Mouse (Mus musculus): ENCODE measurements around the gene Lrp6. TPM values are rescaled to one million over a fixed set of nuclear protein-coding genes. Genes with fewer than 3 reads are reported as not detected.

Lrp6 gene
- polyA plus RNA-seq, 1 experiment from 2014 or later, result 29.2 TPM

DNA sequence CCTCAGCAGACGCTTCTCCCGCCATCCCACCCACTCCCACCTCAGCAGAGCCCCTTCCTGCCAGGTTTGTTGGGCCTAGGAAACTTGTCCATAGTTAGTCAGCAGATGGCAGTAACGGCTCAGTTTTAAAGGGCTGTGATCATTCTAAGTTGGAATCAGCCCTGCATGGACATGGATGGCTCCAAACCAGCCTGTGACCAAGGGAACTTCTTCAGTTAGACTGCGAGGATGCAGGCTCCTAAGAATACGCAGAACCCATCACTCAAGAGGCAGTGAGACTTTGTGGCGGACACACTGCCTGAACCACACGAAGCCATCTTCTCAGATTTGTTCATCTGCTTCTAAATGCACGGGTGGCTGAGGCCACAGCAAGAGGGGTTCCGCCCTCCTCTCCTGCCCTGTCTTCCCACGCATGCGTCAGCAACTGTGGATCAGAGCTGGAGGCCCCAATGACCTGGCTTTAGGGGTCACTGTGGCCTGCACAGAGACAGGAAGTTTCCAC, 141.5 kb downstream of the Lrp6 start:
- H3K27me3 ChIP-seq (ENCODE audit: control insufficient read depth, insufficient read depth, low read length), result no peaks in the 10 kb centered on the region
- H3K27ac ChIP-seq (ENCODE audit: low read depth, low read length), result no peak overlapping the region
- DNase-seq (ENCODE audit: low spot score) (peak; percentile 66), ATAC-seq (ENCODE audit: insufficient read depth, low FRiP score, low TSS enrichment) (peak; percentile 49)
- no peaks in the 10 kb centered on the region for H3K9me3 ChIP-seq (ENCODE audit: control insufficient read depth, low read length)
- no peaks in the 10 kb centered on the region for H3K36me3 ChIP-seq (ENCODE audit: control insufficient read depth, insufficient read depth, low read length)
- no peak overlapping the region for H3K4me2 ChIP-seq (ENCODE audit: low read depth)
- no peak overlapping the region for H3K9ac ChIP-seq (ENCODE audit: low read length)
- H3K4me3 ChIP-seq (ENCODE audit: low read depth, low read length), result no peak overlapping the region
- whole genome bisulfite sequencing, result 36% methylated on average over 11 of the region's 11 CpGs
- no peaks in the 10 kb centered on the region for H3K4me1 ChIP-seq (ENCODE audit: control insufficient read depth, insufficient read depth, low read length)

DNA sequence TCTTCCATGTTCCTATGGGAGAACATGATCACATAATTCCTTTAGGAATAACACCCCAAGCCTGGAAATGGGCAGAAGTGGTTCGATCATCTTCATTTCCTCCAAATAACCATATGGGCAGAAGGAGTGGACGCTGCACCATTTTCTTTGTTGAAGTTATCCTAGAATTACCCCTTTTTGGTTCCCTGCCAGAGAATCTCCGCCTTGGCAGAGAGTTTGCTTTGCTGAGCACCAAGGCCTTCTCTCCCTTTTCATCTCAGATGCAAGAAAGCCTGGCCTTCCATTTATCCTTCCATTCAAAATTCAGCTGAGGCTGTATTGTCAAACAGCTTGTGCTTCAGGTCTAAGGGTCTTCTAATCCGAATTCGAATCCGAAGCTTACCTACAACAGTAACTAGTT, 144.8 kb downstream of the Lrp6 start:
- H3K4me2 ChIP-seq (ENCODE audit: low read depth), result no peak overlapping the region
- ATAC-seq (ENCODE audit: insufficient read depth, low FRiP score, low TSS enrichment) (no peak), DNase-seq (ENCODE audit: low spot score) (no peak)
- H3K36me3 ChIP-seq (ENCODE audit: control insufficient read depth, insufficient read depth, low read length), result no peaks in the 10 kb centered on the region
- no peaks in the 10 kb centered on the region for H3K27me3 ChIP-seq (ENCODE audit: control insufficient read depth, insufficient read depth, low read length)
- H3K9me3 ChIP-seq (ENCODE audit: control insufficient read depth, low read length), result no peaks in the 10 kb centered on the region
- H3K27ac ChIP-seq (ENCODE audit: low read depth, low read length), result no peak overlapping the region
- no peaks in the 10 kb centered on the region for H3K4me1 ChIP-seq (ENCODE audit: control insufficient read depth, insufficient read depth, low read length)
- 93% methylated on average over 6 of the region's 6 CpGs for WGBS
- no peak overlapping the region for H3K9ac ChIP-seq (ENCODE audit: low read length)
- no peak overlapping the region for H3K4me3 ChIP-seq (ENCODE audit: low read depth, low read length)

DNA sequence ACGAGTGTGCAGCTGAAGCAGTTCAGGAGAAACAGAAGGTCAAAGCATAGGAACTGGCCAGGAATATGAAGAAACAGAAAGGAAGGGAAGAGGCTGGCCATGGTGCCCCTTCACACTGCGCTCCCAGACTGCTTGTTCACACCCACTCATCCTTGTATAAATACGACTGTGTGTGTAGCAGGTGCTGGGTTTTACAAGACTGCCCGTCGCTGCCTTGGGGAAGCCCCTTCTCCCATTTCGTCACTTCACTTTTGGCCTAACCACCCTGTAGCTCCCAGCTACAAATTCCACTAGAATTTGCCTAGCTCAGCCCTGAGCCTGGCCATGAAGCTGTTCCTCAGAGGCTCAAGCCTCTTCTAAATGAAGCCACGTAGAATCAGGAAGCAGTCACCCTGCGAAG, 146.4 kb downstream of the Lrp6 start:
- Histone ChIP-seq H3K36me3 (ENCODE audit: control insufficient read depth, insufficient read depth, low read length) (no peaks in the 10 kb centered on the region), H3K27me3 (ENCODE audit: control insufficient read depth, insufficient read depth, low read length) (no peaks in the 10 kb centered on the region), H3K4me3 (ENCODE audit: low read depth, low read length) (no peak overlapping the region), H3K4me2 (ENCODE audit: low read depth) (no peak overlapping the region), H3K9me3 (ENCODE audit: control insufficient read depth, low read length) (no peaks in the 10 kb centered on the region), H3K4me1 (ENCODE audit: control insufficient read depth, insufficient read depth, low read length) (no peaks in the 10 kb centered on the region), H3K9ac (ENCODE audit: low read length) (no peak overlapping the region), H3K27ac (ENCODE audit: low read depth, low read length) (no peak overlapping the region)
- ATAC-seq (ENCODE audit: insufficient read depth, low FRiP score, low TSS enrichment) (no peak), DNase-seq (ENCODE audit: low spot score) (no peak)
- 76% methylated on average over 8 of the region's 8 CpGs for WGBS

DNA sequence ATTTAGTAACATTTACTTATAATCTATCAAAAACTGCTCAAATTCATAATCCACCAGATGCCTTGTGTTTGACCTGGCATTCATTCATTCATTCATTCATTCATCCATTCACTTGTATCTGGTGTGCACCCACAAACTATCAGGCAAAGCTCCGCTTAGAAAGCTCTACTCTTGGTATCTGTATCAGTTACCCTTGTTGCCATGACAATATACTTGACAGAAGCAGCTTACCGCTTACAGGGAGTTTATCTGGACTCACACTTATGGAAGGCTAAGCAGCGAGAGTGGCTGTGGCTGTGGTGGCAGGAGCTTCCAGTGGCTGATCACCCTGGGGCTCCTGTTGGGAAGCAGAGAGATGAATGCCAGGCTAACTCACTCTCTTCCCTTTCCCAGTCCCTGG, 148.9 kb downstream of the Lrp6 start:
- H3K27ac ChIP-seq (ENCODE audit: low read depth, low read length), result no peak overlapping the region
- no peaks in the 10 kb centered on the region for H3K36me3 ChIP-seq (ENCODE audit: control insufficient read depth, insufficient read depth, low read length)
- H3K4me2 ChIP-seq (ENCODE audit: low read depth), result no peak overlapping the region
- H3K4me1 ChIP-seq (ENCODE audit: control insufficient read depth, insufficient read depth, low read length), result no peaks in the 10 kb centered on the region
- no peaks in the 10 kb centered on the region for H3K9me3 ChIP-seq (ENCODE audit: control insufficient read depth, low read length)
- 89% methylated on average over 3 of the region's 3 CpGs for WGBS
- DNase-seq (ENCODE audit: low spot score) (no peak), ATAC-seq (ENCODE audit: insufficient read depth, low FRiP score, low TSS enrichment) (no peak)
- H3K9ac ChIP-seq (ENCODE audit: low read length), result no peak overlapping the region
- H3K4me3 ChIP-seq (ENCODE audit: low read depth, low read length), result no peak overlapping the region
- no peaks in the 10 kb centered on the region for H3K27me3 ChIP-seq (ENCODE audit: control insufficient read depth, insufficient read depth, low read length)

DNA sequence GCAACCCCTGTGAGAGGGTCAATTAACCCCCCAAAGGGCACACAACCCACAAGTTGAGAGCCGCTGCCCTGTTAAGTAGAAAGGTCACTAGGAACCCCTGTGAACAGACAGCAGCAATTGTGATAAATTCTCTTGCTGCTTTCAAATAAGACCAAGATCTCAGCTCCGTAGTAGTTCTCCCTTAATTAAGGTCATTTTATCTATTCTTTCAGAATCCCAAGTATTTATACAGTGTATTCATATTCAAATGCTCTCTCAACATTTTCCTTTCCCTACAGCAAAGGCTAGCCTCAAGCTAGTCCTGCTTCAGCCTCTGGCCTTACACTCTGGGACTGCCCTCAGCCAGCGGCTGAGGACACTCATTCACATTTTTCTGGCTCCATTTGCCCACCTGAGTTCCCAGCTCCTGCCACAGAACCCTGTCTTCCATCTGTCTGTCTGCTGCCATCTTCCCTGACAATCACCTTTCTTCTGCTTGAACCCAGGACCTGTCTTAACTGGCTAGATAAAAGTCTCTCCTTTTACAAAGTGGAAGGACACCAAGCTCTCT, 150.1 kb downstream of the Lrp6 start:
- Histone ChIP-seq H3K9ac (ENCODE audit: low read length) (no peak overlapping the region), H3K4me2 (ENCODE audit: low read depth) (no peak overlapping the region), H3K9me3 (ENCODE audit: control insufficient read depth, low read length) (no peaks in the 10 kb centered on the region), H3K4me1 (ENCODE audit: control insufficient read depth, insufficient read depth, low read length) (no peaks in the 10 kb centered on the region), H3K4me3 (ENCODE audit: low read depth, low read length) (no peak overlapping the region), H3K27ac (ENCODE audit: low read depth, low read length) (no peak overlapping the region), H3K36me3 (ENCODE audit: control insufficient read depth, insufficient read depth, low read length) (no peaks in the 10 kb centered on the region), H3K27me3 (ENCODE audit: control insufficient read depth, insufficient read depth, low read length) (no peaks in the 10 kb centered on the region)
- DNase-seq (ENCODE audit: low spot score) (no peak), ATAC-seq (ENCODE audit: insufficient read depth, low FRiP score, low TSS enrichment) (no peak)
- WGBS, result 54% methylated on average over 3 of the region's 3 CpGs

DNA sequence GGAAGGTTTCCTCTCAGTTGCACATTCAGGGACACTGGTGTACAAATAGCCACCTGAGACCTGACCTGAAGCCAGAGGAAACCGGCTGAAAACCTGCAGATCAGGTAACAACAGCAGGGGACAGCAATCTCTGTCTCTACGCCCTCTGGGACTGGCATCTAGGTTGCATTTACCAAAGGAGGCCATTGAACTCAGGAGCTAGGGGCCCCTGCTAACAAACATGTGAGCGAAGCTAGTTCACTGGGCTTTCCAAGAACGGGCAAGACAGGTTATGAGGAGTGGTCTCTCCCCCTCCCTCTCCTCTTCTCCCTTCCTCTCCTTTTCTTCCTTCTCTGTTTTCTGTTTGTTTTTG, 152.3 kb downstream of the Lrp6 start:
- H3K4me2 ChIP-seq (ENCODE audit: low read depth), result no peak overlapping the region
- no peaks in the 10 kb centered on the region for H3K9me3 ChIP-seq (ENCODE audit: control insufficient read depth, low read length)
- no peak overlapping the region for H3K9ac ChIP-seq (ENCODE audit: low read length)
- no peaks in the 10 kb centered on the region for H3K4me1 ChIP-seq (ENCODE audit: control insufficient read depth, insufficient read depth, low read length)
- DNase-seq (ENCODE audit: low spot score) (no peak), ATAC-seq (ENCODE audit: insufficient read depth, low FRiP score, low TSS enrichment) (no peak)
- WGBS, result 65% methylated on average over 4 of the region's 4 CpGs
- no peak overlapping the region for H3K27ac ChIP-seq (ENCODE audit: low read depth, low read length)
- H3K36me3 ChIP-seq (ENCODE audit: control insufficient read depth, insufficient read depth, low read length), result no peaks in the 10 kb centered on the region
- H3K4me3 ChIP-seq (ENCODE audit: low read depth, low read length), result no peak overlapping the region
- no peaks in the 10 kb centered on the region for H3K27me3 ChIP-seq (ENCODE audit: control insufficient read depth, insufficient read depth, low read length)

DNA sequence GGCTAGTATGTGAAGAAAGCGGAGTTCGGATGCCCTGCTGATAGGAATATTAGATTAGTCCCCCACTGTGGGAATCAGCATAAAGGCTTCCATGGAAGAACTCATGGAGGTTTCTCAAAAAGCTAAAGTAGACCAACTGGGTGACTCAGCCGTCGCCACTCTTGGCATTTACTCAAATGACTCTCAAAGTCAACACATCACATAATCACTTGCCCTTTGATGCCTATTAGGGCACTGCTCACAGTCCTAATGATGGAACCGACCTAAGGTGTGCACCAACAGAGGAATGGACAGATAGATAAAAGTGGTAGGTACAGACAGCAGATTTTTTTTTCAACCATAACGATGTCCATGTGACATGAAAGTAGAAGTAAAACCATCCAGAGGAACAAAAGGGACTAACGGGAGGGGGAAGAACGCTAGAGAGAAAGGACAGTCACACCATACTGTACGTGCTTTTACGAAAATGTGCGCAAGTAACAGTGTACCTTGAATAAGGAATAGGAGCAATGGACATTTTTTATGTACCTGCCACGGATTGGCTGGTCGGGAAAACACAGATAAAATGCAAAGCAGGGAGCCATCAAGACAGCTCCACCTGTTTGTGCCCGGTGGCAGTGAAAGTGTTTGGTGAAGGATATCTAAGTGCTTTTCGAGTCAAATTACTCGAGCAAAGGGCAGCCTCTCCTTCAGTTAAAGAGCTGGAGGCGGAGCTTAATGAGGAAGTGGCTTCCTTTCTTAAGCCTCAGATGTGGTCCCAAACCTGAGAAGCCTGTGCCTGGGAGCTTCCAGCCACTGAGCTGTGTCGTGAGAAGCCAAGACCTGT, 152.8 kb downstream of the Lrp6 start:
- Histone ChIP-seq H3K9ac (ENCODE audit: low read length) (no peak overlapping the region), H3K4me3 (ENCODE audit: low read depth, low read length) (no peak overlapping the region), H3K27me3 (ENCODE audit: control insufficient read depth, insufficient read depth, low read length) (no peaks in the 10 kb centered on the region), H3K9me3 (ENCODE audit: control insufficient read depth, low read length) (no peaks in the 10 kb centered on the region), H3K36me3 (ENCODE audit: control insufficient read depth, insufficient read depth, low read length) (no peaks in the 10 kb centered on the region), H3K4me2 (ENCODE audit: low read depth) (no peak overlapping the region), H3K4me1 (ENCODE audit: control insufficient read depth, insufficient read depth, low read length) (no peaks in the 10 kb centered on the region), H3K27ac (ENCODE audit: low read depth, low read length) (no peak overlapping the region)
- 62% methylated on average over 18 of the region's 18 CpGs for WGBS
- no peak for ATAC-seq (ENCODE audit: insufficient read depth, low FRiP score, low TSS enrichment)
- no peak for DNase-seq (ENCODE audit: low spot score)

DNA sequence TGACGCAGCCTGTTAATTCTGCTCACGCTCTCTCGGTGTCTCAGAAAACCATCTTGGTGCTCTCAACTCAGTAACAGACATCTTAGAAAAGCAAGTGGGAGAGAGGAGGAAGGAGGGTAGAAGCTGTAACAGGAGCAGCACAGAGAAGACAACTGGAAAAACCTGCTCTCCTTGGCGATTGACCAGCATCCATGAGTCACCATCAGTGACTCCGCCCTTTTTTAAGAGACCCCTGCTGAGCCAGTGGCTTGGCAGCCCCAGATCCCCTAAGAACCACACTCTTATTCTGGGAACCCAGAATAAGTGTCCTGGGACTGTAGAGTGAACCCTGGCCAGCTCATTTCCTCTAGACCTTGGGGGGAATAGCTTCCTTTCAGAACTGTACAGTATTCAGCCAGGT, 159.5 kb downstream of the Lrp6 start:
- Histone ChIP-seq H3K4me3 (ENCODE audit: low read depth, low read length) (no peak overlapping the region), H3K4me1 (ENCODE audit: control insufficient read depth, insufficient read depth, low read length) (no peaks in the 10 kb centered on the region), H3K27ac (ENCODE audit: low read depth, low read length) (no peak overlapping the region), H3K9me3 (ENCODE audit: control insufficient read depth, low read length) (no peaks in the 10 kb centered on the region), H3K27me3 (ENCODE audit: control insufficient read depth, insufficient read depth, low read length) (no peaks in the 10 kb centered on the region), H3K4me2 (ENCODE audit: low read depth) (no peak overlapping the region), H3K36me3 (ENCODE audit: control insufficient read depth, insufficient read depth, low read length) (no peaks in the 10 kb centered on the region), H3K9ac (ENCODE audit: low read length) (no peak overlapping the region)
- 68% methylated on average over 5 of the region's 5 CpGs for WGBS
- ATAC-seq (ENCODE audit: insufficient read depth, low FRiP score, low TSS enrichment) (no peak), DNase-seq (ENCODE audit: low spot score) (no peak)

DNA sequence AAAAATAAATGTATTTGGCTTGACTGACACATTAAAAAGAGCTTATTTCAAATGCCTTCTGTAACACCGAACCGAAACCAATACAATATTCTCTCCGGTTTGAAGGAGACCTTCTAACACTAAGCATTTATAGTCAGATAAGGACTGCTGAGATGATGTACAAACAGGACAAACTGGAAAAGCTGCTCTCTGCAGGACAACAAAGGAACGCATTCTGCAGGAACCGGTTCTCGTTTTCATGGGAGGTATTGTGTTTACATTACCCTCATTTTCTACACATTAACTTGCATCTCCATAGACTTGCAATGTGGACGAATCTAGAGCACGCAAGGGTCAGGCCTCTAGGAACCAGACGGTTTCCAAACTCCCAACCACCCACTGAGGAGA, 163.1 kb downstream of the Lrp6 start:
- Histone ChIP-seq H3K4me1 (ENCODE audit: control insufficient read depth, insufficient read depth, low read length) (no peaks in the 10 kb centered on the region), H3K9me3 (ENCODE audit: control insufficient read depth, low read length) (no peaks in the 10 kb centered on the region), H3K36me3 (ENCODE audit: control insufficient read depth, insufficient read depth, low read length) (no peaks in the 10 kb centered on the region), H3K4me3 (ENCODE audit: low read depth, low read length) (no peak overlapping the region), H3K27me3 (ENCODE audit: control insufficient read depth, insufficient read depth, low read length) (no peaks in the 10 kb centered on the region), H3K9ac (ENCODE audit: low read length) (no peak overlapping the region), H3K4me2 (ENCODE audit: low read depth) (no peak overlapping the region), H3K27ac (ENCODE audit: low read depth, low read length) (no peak overlapping the region)
- ATAC-seq (ENCODE audit: insufficient read depth, low FRiP score, low TSS enrichment) (no peak), DNase-seq (ENCODE audit: low spot score) (no peak)
- 92% methylated on average over 9 of the region's 9 CpGs for WGBS

Measured in neural tube, embryonic 11.5 days (tissue).